Mouse (Mus musculus) midbrain, embryonic 13.5 days (tissue): ENCODE data around the gene Faf1. TPM values are rescaled to one million over a fixed set of nuclear protein-coding genes. Genes with fewer than 3 reads are reported as not detected.

Experiments used
- ATAC-seq: fragments of 200-750 bp; cut with Nextera tagmentation; 2 replicates; pipeline ENCODE4 v1.8.0; 2017; ENCODE audit warnings: mild to moderate bottlenecking, moderate TSS enrichment, moderate library complexity
- H3K27ac ChIP-seq: fragments of 300-500 bp; sonication (generic); 2 replicates; pipeline ENCODE4 v1.5.1; 2015; ENCODE audit warnings: inconsistent platforms, mild to moderate bottlenecking, moderate library complexity
- H3K27me3 ChIP-seq: fragments of 300-500 bp; sonication (generic); 2 replicates; pipeline ENCODE4 v1.6.1; 2015; ENCODE audit warnings: mild to moderate bottlenecking, inconsistent platforms
- H3K36me3 ChIP-seq: fragments of 300-500 bp; sonication (generic); 2 replicates; pipeline ENCODE4 v1.6.1; 2015; ENCODE audit warnings: mild to moderate bottlenecking, inconsistent platforms
- H3K4me1 ChIP-seq: fragments of 300-500 bp; sonication (generic); replicated peaks from 2 replicates; pipeline ENCODE4 v1.6.1; 2015; ENCODE audit warnings: inconsistent platforms
- H3K4me2 ChIP-seq: fragments of 300-500 bp; sonication (generic); replicated peaks from 2 replicates; pipeline ENCODE4 v1.6.1; 2015; ENCODE audit warnings: moderate library complexity, mild to moderate bottlenecking, inconsistent platforms
- H3K4me3 ChIP-seq: fragments of 300-500 bp; sonication (generic); replicated peaks from 2 replicates; pipeline ENCODE4 v1.5.1; 2015; ENCODE audit warnings: mild to moderate bottlenecking, inconsistent platforms
- H3K9ac ChIP-seq: fragments of 300-500 bp; sonication (generic); replicated peaks from 2 replicates; pipeline ENCODE4 v1.6.1; 2015; ENCODE audit warnings: mild to moderate bottlenecking, inconsistent platforms
- H3K9me3 ChIP-seq: fragments of 300-500 bp; sonication (generic); 2 replicates; pipeline ENCODE4 v1.6.1; 2016; ENCODE audit warnings: mild to moderate bottlenecking, inconsistent platforms
- WGBS: fragments of 180-500 bp; shearing (Covaris S2); methylation state at CpG from one replicate; pipeline ENCODE4 v1.1.7; 2015; 5-methylcytosine and 5-hydroxymethylcytosine counted together
- polyA plus RNA-seq: library from polyadenylated mRNA; unstranded; fragments of >200 nt; fragmentation: Nextera tagmentation; extraction: Ambion mirVana; gene quantifications from 2 replicates; pipeline ENCODE4 v1.2.1, GENCODE M21; 2015

Faf1 gene
- polyA plus RNA-seq, 1 experiment from 2014 or later: 32.9 TPM

DNA sequence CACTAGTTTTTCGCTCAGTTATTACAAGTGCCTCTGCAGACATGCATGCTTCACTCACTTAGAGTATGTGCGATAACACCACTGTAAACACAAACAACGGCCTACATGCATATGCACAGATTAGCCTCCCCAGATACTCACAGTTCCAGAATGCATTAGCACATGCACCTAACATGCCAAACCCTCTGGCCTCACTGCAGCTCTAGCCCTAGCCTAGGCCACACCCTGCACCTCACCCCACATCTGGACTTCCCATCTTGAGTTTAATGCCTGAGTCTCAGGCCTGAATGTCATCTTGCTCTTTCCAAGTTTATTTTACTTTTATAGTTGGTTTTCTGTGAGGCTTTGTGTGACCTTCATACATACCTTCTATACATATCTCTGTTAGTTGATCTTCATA lies 272.9 kb downstream of the Faf1 start:
- no peak overlapping the region for H3K4me3 ChIP-seq
- no peak overlapping the region for H3K27ac ChIP-seq
- H3K9me3 ChIP-seq: no peaks in the 10 kb centered on the region
- no peak overlapping the region for H3K4me2 ChIP-seq
- H3K27me3 ChIP-seq: no peaks in the 10 kb centered on the region
- H3K4me1 ChIP-seq: no peaks in the 10 kb centered on the region
- 97% methylated on average over 3 of the region's 3 CpGs for WGBS
- no peak overlapping the region for H3K9ac ChIP-seq
- no peak for ATAC-seq
- no peaks in the 10 kb centered on the region for H3K36me3 ChIP-seq

- Histone ChIP-seq H3K36me3 (no peaks in the 10 kb centered on the region), H3K27me3 (no peaks in the 10 kb centered on the region), H3K27ac (no peak overlapping the region), H3K4me2 (no peak overlapping the region), H3K4me3 (no peak overlapping the region), H3K9me3 (no peaks in the 10 kb centered on the region), H3K9ac (no peak overlapping the region), H3K4me1 (no peaks in the 10 kb centered on the region)
- 92% methylated on average over 1 of the region's 1 CpGs for WGBS
- ATAC-seq: no peak
Measured at GRCm38 (mm10) chr4:109953509-109953908, 277.1 kb downstream of the Faf1 start.

DNA sequence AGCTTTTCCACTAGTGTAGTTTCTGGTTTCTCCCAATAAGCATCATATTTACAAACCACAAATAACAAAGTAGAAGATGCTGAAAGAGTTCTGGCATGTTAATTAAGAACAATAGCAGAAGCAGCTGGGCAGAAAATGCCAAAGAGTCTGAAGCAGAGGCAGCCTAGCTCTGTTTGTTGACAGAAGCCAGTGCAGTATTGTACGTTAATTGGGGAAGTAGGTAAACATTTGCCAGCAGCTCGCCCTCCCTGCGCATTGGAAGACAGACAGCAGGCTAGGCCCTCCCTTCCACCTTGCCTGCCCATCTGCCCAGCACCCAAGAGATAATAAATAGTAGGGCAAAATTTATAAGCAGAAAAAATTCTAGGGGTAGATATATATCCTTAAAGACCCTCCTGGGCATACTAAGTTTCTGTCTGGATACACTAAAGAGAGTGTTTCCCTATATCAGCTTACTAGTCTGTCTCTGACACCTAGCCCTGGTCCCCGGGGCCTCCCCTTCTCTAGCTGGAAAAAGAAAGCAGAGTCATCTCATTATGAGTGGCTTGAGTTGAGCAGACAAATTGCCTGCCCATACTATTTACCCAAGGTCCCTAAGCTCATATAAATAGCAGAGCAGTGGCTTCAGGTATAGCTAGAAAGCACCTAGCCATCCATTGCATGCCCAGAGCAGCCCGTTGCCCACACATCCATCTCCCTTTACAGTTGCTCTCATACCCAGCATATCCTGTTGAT lies 284.0 kb downstream of the Faf1 start:
- Histone ChIP-seq H3K9me3 (no peaks in the 10 kb centered on the region), H3K4me3 (no peak overlapping the region), H3K27me3 (no peaks in the 10 kb centered on the region), H3K27ac (no peak overlapping the region), H3K4me2 (no peak overlapping the region), H3K36me3 (peaks cover 20% of the 10 kb centered on the region), H3K4me1 (no peaks in the 10 kb centered on the region), H3K9ac (no peak overlapping the region)
- no peak; the same call in 1 of the 2 replicates for ATAC-seq
- 67% methylated on average over 5 of the region's 5 CpGs for WGBS

DNA sequence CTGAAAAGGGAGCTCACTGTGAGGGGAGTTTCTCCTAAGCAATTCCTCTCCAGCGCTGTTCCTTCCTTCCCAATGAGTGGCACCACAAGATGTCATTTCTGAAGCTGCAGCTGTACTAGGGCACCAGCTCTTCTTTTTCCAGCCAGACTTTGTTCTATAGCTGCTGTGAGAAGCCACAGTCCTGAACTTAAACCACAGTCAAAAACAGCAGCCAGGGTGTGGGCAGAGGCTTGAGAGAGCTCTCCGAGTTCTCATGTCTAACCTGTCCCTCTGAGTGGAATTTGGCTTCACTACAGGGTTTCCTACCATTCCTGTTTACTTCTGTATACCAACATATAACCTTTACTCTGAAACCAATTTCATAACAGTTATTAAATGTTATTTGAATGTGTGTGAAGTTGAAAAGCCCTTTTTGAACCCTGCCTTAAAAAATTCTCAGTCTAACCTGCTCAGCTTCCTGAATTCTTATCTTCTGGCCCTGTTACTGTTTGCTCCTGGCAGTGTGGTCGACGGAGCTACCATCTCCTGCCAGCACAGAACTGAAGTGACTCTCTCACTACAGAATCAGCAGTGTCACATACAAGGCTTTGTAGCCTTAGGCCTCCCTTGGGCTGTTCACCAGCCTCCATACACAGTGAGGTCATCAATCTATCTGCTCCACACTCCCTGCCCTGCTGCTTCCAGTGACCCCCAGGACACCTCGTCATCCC lies 287.3 kb downstream of the Faf1 start:
- ATAC-seq: no peak
- H3K4me3 ChIP-seq: no peak overlapping the region
- 92% methylated on average over 5 of the region's 5 CpGs for WGBS
- H3K9ac ChIP-seq: no peak overlapping the region
- H3K9me3 ChIP-seq: no peaks in the 10 kb centered on the region
- H3K36me3 ChIP-seq: peaks cover 20% of the 10 kb centered on the region
- H3K27ac ChIP-seq: no peak overlapping the region
- H3K27me3 ChIP-seq: no peaks in the 10 kb centered on the region
- H3K4me1 ChIP-seq: no peaks in the 10 kb centered on the region
- H3K4me2 ChIP-seq: no peak overlapping the region

GRCm38 (mm10) chr4:109969561-109969960 lies 293.2 kb downstream of the Faf1 start:
- H3K27ac ChIP-seq: no peak overlapping the region
- no peak overlapping the region for H3K4me2 ChIP-seq
- no peaks in the 10 kb centered on the region for H3K9me3 ChIP-seq
- no peaks in the 10 kb centered on the region for H3K36me3 ChIP-seq
- H3K27me3 ChIP-seq: peaks cover 52% of the 10 kb centered on the region
- no peak for ATAC-seq
- H3K4me3 ChIP-seq: no peak overlapping the region
- 88% methylated on average over 5 of the region's 5 CpGs for WGBS
- H3K4me1 ChIP-seq: peaks cover 5% of the 10 kb centered on the region
- no peak overlapping the region for H3K9ac ChIP-seq

- Histone ChIP-seq H3K4me1 (peaks cover 27% of the 10 kb centered on the region), H3K27me3 (peaks cover 95% of the 10 kb centered on the region), H3K4me3 (peak overlapping the region; percentile 45), H3K9ac (no peak overlapping the region), H3K4me2 (peak overlapping the region; percentile 40), H3K27ac (no peak overlapping the region), H3K9me3 (no peaks in the 10 kb centered on the region), H3K36me3 (no peaks in the 10 kb centered on the region)
- 2% methylated on average over 20 of the region's 20 CpGs for WGBS
- no peak for ATAC-seq
Measured at GRCm38 (mm10) chr4:109973991-109974654, 297.7 kb downstream of the Faf1 start.

- Histone ChIP-seq H3K4me3 (peak overlapping the region; percentile 45), H3K4me1 (peaks cover 29% of the 10 kb centered on the region), H3K4me2 (peak overlapping the region; percentile 40), H3K9me3 (no peaks in the 10 kb centered on the region), H3K27me3 (peaks cover 98% of the 10 kb centered on the region), H3K36me3 (no peaks in the 10 kb centered on the region), H3K27ac (no peak overlapping the region), H3K9ac (0 out of 2 replicates have a peak overlapping the region, but pooled peaks have one; percentile 16)
- under 1% methylated on average over 33 of the region's 33 CpGs for WGBS
- peak; percentile 7; the same call in 1 of the 2 replicates for ATAC-seq
Measured at GRCm38 (mm10) chr4:109974655-109975380, 298.4 kb downstream of the Faf1 start.

GRCm38 (mm10) chr4:109975381-109976240 lies 299.2 kb downstream of the Faf1 start:
- Histone ChIP-seq H3K9ac (peak overlapping the region; percentile 6; the same call in 1 of the 2 replicates), H3K4me2 (peak overlapping the region; percentile 40; the same call in 1 of the 2 replicates), H3K4me3 (peak overlapping the region; percentile 45), H3K4me1 (peaks cover 36% of the 10 kb centered on the region), H3K36me3 (no peaks in the 10 kb centered on the region), H3K27ac (no peak overlapping the region), H3K27me3 (peaks cover 98% of the 10 kb centered on the region), H3K9me3 (no peaks in the 10 kb centered on the region)
- WGBS: 7% methylated on average over 25 of the region's 25 CpGs
- no peak for ATAC-seq

- Histone ChIP-seq H3K4me2 (peak overlapping the region; percentile 61), H3K4me3 (peak overlapping the region; percentile 45), H3K9ac (peak overlapping the region; percentile 6; the same call in 1 of the 2 replicates), H3K4me1 (peaks cover 36% of the 10 kb centered on the region), H3K9me3 (no peaks in the 10 kb centered on the region), H3K27me3 (peaks cover 98% of the 10 kb centered on the region), H3K27ac (no peak overlapping the region), H3K36me3 (no peaks in the 10 kb centered on the region)
- no peak for ATAC-seq
- WGBS: 1% methylated on average over 34 of the region's 34 CpGs
Measured at GRCm38 (mm10) chr4:109976273-109977147, 300.1 kb downstream of the Faf1 start.
